Mouse (Mus musculus) v-Abl transformed pro-B cells (cell line): ENCODE results near the gene Olfr141.

Experiments
- in situ Hi-C, 2 experiments: fragments of 400-800 bp; cut with MboI; formaldehyde crosslinking; loops; one replicate each; pipeline ENCODE4 v1.15.1; 2025; ENCODE audit not compliant: unreplicated experiment in 2 of 2

Gene Olfr141

GRCm38 (mm10) chr2:86809918-86810317 is at the start of gene Olfr141:
TSS of gene Olfr141 (minus strand) at chr2:86810018.
- in situ Hi-C loops = no loop called here

- in situ Hi-C loops = no loop called here
Measured at GRCm38 (mm10) chr2:86851596-86851995, 41.8 kb upstream of the Olfr141 start, which contains the start of gene Olfr1095. TSS of gene Olfr1095 (minus strand) at chr2:86851696.

- in situ Hi-C loops = no loop called here
Measured at GRCm38 (mm10) chr2:86824363-86824762, 14.5 kb upstream of the Olfr141 start, which contains the start of gene Olfr1094. TSS of gene Olfr1094 (plus strand) at chr2:86824663.

- in situ Hi-C loops = no loop called here
Measured at GRCm38 (mm10) chr2:86782179-86782578, 27.6 kb downstream of the Olfr141 start, which contains the start of gene Olfr1093. TSS of gene Olfr1093 (plus strand) at chr2:86782479.

- in situ Hi-C loops = no loop called here
Measured at GRCm38 (mm10) chr2:86761050-86761449, 48.8 kb downstream of the Olfr141 start.

- in situ Hi-C loops = no loop called here
Measured at GRCm38 (mm10) chr2:86758893-86759292, 50.9 kb downstream of the Olfr141 start, which contains the start of gene Olfr1090. TSS of gene Olfr1090 (minus strand) at chr2:86758993.
